Mouse (Mus musculus) adrenal gland, adult 8-10 months (tissue): ENCODE measurements around the gene Sval3. TPM values are rescaled to one million over a fixed set of nuclear protein-coding genes. Genes with fewer than 3 reads are reported as not detected.

Experiments
- DNase-seq: peaks from one replicate; pipeline ENCODE4 v3.0.0; 2022
- total RNA-seq, 4 experiments: library from RNA; stranded (reverse); gene quantifications; 2 replicates each; pipeline ENCODE4 v1.2.4; 2022

Gene Sval3
- not detected for total RNA-seq

- DNase-seq: no peak
These were observed at the start of gene Sval3 for GRCm38 (mm10) chr6:41967840-41968239. TSS of gene Sval3 (plus strand) at chr6:41968140.

- no peak for DNase-seq
These were observed 16.6 kb upstream of the Sval3 start, which contains the start of gene Sval1 for GRCm38 (mm10) chr6:41951330-41951729. TSS of gene Sval1 (plus strand) at chr6:41951630.

Other genes starting within 250 kb of the Sval3 start
- gene Olfr459, start 193.0 kb upstream of the Sval3 start, total RNA-seq: not detected
- gene Pip, start 120.6 kb upstream of the Sval3 start, total RNA-seq: not detected
- gene Sval2, start 115.2 kb upstream of the Sval3 start, total RNA-seq: not detected
- not detected for gene Sval1, start 16.5 kb upstream of the Sval3 start, total RNA-seq
- gene Sva, start 70.3 kb downstream of the Sval3 start, total RNA-seq: not detected
- gene Tas2r139, start 172.8 kb downstream of the Sval3 start, total RNA-seq: not detected
- gene Tas2r144, start 247.2 kb downstream of the Sval3 start, total RNA-seq: not detected